Mouse (Mus musculus): ENCODE data around the gene Kif16b. TPM values are rescaled to one million over a fixed set of nuclear protein-coding genes. Genes with fewer than 3 reads are reported as not detected.

Gene Kif16b
- total RNA-seq (2014; rRNA removed; ENCODE audit: low replicate concordance) (34.6 and 38.1 TPM in 2 replicates), polyA plus RNA-seq (2015; fragmentation: Nextera tagmentation; extraction: Ambion mirVana) (10.5 and 11.7 TPM in 2 replicates)

GRCm38 (mm10) chr2:142900862-142901805 lies at the start of gene Kif16b:
Gene Kif16b, minus strand, starts transcription at chr2:142901531.
- Histone ChIP-seq H3K27me3 (ENCODE audit: control insufficient read depth, insufficient read depth, low read length) (no peaks in the 10 kb centered on the region), H3K9ac (replicated peaks; ENCODE audit: low read depth, low read length) (peak within 1 kb of the TSS; percentile 89), H3K9me3 (replicated peaks; ENCODE audit: control insufficient read depth, low read length) (no peaks in the 10 kb centered on the region), H3K4me3 (ENCODE audit: low read depth, low read length) (peak within 1 kb of the TSS; percentile 90), H3K27ac (ENCODE audit: low read depth) (peak within 1 kb of the TSS; percentile 89), H3K36me3 (replicated peaks; ENCODE audit: control insufficient read depth, insufficient read depth, low read length) (no peaks in the 10 kb centered on the region), H3K4me2 (ENCODE audit: low read depth, low read length) (peak within 1 kb of the TSS; percentile 88), H3K4me1 (ENCODE audit: control insufficient read depth, insufficient read depth) (peaks cover 17% of the 10 kb centered on the region; the same call in 1 of the 2 replicates)
- 1% methylated on average over 57 of the region's 64 CpGs for WGBS
- ATAC-seq (ENCODE audit: insufficient read depth, low read depth) = peak; percentile 91
- TF ChIP-seq CTCF (IDR thresholded peaks at IDR 0.05; ENCODE audit: low read depth) (0 out of 2 replicates have a peak, but pooled peaks have one; percentile 0), EP300 (IDR thresholded peaks at IDR 0.05; ENCODE audit: low read depth) (no peak; the same call in 1 of the 2 replicates)
- peak; percentile 84 for DNase-seq (ENCODE audit: low spot score)

DNA sequence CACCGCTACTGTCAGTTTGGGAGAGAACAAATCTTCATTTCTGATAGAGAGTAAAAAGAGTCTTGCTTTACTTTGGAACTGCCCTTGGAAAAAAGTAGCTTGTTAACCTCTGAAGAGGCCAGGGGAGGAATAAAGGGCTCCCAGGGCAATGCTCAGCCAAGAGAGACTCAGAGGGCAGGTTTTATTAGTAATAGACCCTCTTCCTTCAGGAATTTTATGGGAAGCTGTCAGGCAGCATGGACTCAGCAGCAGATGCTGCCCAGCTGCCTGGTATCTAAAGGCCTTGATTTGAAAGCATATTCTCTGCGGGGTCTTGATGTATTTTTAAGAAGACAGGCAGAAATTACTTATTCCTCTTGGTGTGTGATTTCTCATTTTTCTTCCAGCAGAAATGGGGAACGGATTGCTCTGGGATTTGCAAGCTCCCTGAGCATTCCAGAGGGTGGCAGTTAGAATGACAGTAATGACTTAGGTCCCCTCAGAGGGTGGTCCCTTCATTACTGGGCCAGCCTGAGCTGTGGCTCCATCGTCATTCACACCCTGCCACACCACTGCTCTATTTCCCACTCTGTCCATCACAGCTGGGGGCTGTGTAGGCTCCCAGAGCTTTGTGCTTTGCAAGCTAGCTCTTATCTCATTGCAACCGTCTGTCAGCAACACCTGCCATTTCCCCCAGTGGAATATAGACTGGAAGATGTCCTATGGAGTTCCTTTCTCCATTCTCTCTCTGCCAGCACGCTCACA lies 39.7 kb upstream of the Kif16b start:
- ATAC-seq (ENCODE audit: insufficient read depth, low read depth) = no peak

GRCm38 (mm10) chr2:142930445-142930844 lies 29.1 kb upstream of the Kif16b start:
- WGBS = 79% methylated on average over 4 of the region's 4 CpGs

More for the DNA sequence above, 39.7 kb upstream of the Kif16b start:
- no peaks in the 10 kb centered on the region for H3K36me3 ChIP-seq (replicated peaks; ENCODE audit: control insufficient read depth, insufficient read depth, low read length)
- 42% methylated on average over 6 of the region's 6 CpGs for WGBS
- H3K4me2 ChIP-seq (ENCODE audit: low read depth, low read length) = no peak overlapping the region
- H3K9me3 ChIP-seq (replicated peaks; ENCODE audit: control insufficient read depth, low read length) = no peaks in the 10 kb centered on the region
- no peak for TF ChIP-seq CTCF (IDR thresholded peaks at IDR 0.05; ENCODE audit: low read depth)
- TF ChIP-seq EP300 (IDR thresholded peaks at IDR 0.05; ENCODE audit: low read depth) = no peak
- H3K27ac ChIP-seq (ENCODE audit: low read depth) = no peak overlapping the region
- no peaks in the 10 kb centered on the region for H3K27me3 ChIP-seq (ENCODE audit: control insufficient read depth, insufficient read depth, low read length)
- no peak overlapping the region for H3K4me3 ChIP-seq (ENCODE audit: low read depth, low read length)
- H3K9ac ChIP-seq (replicated peaks; ENCODE audit: low read depth, low read length) = no peak overlapping the region
- no peaks in the 10 kb centered on the region for H3K4me1 ChIP-seq (ENCODE audit: control insufficient read depth, insufficient read depth)
- no peak for DNase-seq (ENCODE audit: low spot score)

GRCm38 (mm10) chr2:142929226-142930112 lies 28.1 kb upstream of the Kif16b start:
- 78% methylated on average over 10 of the region's 10 CpGs for WGBS
- H3K27me3 ChIP-seq (ENCODE audit: control insufficient read depth, insufficient read depth, low read length) = no peaks in the 10 kb centered on the region
- no peak for DNase-seq (ENCODE audit: low spot score)
- ATAC-seq (ENCODE audit: insufficient read depth, low read depth) = no peak
- no peak overlapping the region for H3K9ac ChIP-seq (replicated peaks; ENCODE audit: low read depth, low read length)
- no peak overlapping the region for H3K4me2 ChIP-seq (ENCODE audit: low read depth, low read length)
- H3K27ac ChIP-seq (ENCODE audit: low read depth) = no peak overlapping the region
- H3K4me3 ChIP-seq (ENCODE audit: low read depth, low read length) = no peak overlapping the region
- no peaks in the 10 kb centered on the region for H3K36me3 ChIP-seq (replicated peaks; ENCODE audit: control insufficient read depth, insufficient read depth, low read length)
- no peaks in the 10 kb centered on the region for H3K9me3 ChIP-seq (replicated peaks; ENCODE audit: control insufficient read depth, low read length)
- no peaks in the 10 kb centered on the region for H3K4me1 ChIP-seq (ENCODE audit: control insufficient read depth, insufficient read depth)
- TF ChIP-seq EP300 (IDR thresholded peaks at IDR 0.05; ENCODE audit: low read depth) (no peak), CTCF (IDR thresholded peaks at IDR 0.05; ENCODE audit: low read depth) (no peak)

More at GRCm38 (mm10) chr2:142930445-142930844, 29.1 kb upstream of the Kif16b start:
- H3K9ac ChIP-seq (replicated peaks; ENCODE audit: low read depth, low read length) = no peak overlapping the region
- H3K36me3 ChIP-seq (replicated peaks; ENCODE audit: control insufficient read depth, insufficient read depth, low read length) = no peaks in the 10 kb centered on the region
- no peak overlapping the region for H3K4me3 ChIP-seq (ENCODE audit: low read depth, low read length)
- no peaks in the 10 kb centered on the region for H3K4me1 ChIP-seq (ENCODE audit: control insufficient read depth, insufficient read depth)
- H3K27ac ChIP-seq (ENCODE audit: low read depth) = no peak overlapping the region
- no peaks in the 10 kb centered on the region for H3K9me3 ChIP-seq (replicated peaks; ENCODE audit: control insufficient read depth, low read length)
- H3K27me3 ChIP-seq (ENCODE audit: control insufficient read depth, insufficient read depth, low read length) = no peaks in the 10 kb centered on the region
- no peak overlapping the region for H3K4me2 ChIP-seq (ENCODE audit: low read depth, low read length)
- DNase-seq (ENCODE audit: low spot score) = no peak
- no peak for ATAC-seq (ENCODE audit: insufficient read depth, low read depth)
- no peak for TF ChIP-seq EP300 (IDR thresholded peaks at IDR 0.05; ENCODE audit: low read depth)
- TF ChIP-seq CTCF (IDR thresholded peaks at IDR 0.05; ENCODE audit: low read depth) = no peak
